Mouse (Mus musculus): ENCODE measurements around the gene Syk.

Syk gene

DNA sequence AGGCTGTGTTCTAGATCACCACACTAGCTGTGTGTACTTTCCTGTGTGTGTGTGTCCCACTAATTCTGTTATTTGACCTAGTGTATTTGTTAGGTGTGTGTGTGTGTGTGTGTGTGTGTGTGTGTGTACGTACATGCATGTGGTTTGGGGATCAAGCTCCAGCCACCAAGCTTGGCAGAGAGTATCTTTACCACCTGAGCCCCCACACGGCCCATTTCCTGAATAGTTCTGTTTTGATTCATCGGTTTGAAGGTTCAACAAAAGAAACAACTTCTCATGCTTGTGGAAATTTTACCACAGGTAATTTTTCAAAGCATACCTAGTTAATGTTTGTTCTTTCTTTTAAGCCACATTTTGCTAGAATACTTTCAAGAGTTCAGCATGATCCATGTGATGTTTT is 52.5 kb downstream of the Syk start:
- H3K27me3 ChIP-seq (ENCODE audit: control insufficient read depth, insufficient read depth, low read length, poor library complexity, severe bottlenecking): no peaks in the 10 kb centered on the region
- no peak for DNase-seq (ENCODE audit: low read depth, low spot score)
- H3K36me3 ChIP-seq (ENCODE audit: control insufficient read depth, insufficient read depth, low read length, poor library complexity, severe bottlenecking): peaks cover 26% of the 10 kb centered on the region

DNA sequence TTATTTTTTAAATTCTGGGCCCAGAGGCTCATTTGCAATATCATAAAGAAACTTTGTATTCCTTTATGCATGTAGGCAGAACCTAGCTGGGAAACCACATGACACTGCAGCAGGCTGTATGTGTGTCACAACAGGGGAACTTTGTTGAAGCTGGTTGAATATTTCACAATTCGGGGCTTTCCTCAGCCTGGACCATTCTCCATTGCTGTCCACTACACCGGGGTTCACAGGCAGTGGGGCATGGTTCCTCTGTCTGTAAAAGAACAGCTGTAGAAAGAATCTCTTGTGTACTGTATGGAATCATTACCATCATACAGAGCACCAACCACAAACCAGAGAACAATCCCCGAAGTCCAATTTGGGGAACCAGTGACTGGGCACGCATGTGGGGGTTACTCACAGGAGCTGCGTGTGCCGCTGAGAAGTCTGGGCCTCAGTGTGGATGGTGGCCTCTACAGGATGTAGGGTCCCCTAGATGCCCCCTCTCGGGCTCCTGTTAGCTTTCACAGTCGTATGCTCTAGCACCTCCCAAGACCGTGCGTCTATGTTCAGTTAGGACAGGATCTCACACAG is 53.3 kb downstream of the Syk start:
- Histone ChIP-seq H3K27me3 (ENCODE audit: control insufficient read depth, insufficient read depth, low read length, poor library complexity, severe bottlenecking) (no peaks in the 10 kb centered on the region), H3K36me3 (ENCODE audit: control insufficient read depth, insufficient read depth, low read length, poor library complexity, severe bottlenecking) (peaks cover 28% of the 10 kb centered on the region)
- DNase-seq (ENCODE audit: low read depth, low spot score): peak; percentile 64

DNA sequence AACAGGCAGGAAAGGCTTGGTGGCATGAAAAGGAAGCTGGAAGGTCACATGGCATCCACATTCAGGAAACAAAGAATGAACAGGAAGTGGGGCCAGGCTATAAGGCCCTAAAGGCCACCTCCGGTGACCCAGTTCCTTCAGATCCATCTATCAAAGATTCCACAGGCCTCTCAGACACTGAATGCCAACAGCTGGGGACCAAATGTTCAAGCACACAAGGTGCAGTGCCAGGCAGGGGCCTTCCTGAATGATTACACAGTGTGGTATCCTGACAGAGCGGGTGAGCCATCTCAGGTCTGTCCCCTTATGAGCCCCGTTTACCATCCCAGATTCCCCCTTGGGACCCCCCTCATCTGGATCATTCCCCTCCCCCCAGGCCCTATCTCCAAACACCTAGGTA is 63.6 kb downstream of the Syk start:
- DNase-seq (ENCODE audit: low read depth, low spot score): no peak
- Histone ChIP-seq H3K36me3 (ENCODE audit: control insufficient read depth, insufficient read depth, low read length, poor library complexity, severe bottlenecking) (peaks cover 36% of the 10 kb centered on the region), H3K27me3 (ENCODE audit: control insufficient read depth, insufficient read depth, low read length, poor library complexity, severe bottlenecking) (no peaks in the 10 kb centered on the region)

DNA sequence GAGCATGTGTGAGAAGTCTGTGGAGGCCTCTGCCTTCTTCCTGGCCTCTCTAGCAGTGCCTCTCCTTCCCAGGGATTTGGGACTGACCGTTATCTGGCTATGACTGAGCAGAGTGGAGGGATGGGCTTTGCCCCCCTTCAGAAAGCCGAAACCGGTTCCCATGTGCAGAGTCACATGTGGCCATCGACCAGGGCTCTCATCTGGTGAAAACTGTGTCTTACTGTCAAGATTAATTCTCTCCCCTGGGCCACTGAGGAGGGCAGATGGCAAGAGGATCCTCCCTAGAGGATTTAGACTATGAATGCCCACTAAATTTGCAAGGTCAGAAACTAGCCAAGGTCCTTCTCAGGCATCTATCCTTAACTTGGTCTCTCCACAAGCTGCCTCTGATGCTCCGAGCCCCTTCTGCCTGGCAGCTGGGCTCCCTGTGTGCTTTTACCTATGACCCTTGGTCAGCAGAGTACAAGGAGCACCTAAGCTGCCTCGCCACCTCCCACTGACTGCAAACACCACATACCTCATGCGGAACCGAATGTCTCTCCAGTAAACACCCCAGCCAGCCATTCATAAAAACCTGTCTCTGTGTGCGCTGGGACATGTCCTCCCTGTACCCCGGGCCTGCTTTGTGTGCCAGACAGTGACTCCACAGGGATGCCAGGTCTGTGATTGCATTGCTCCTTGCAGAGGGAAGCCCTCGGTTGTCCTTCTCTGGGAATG is 65.2 kb downstream of the Syk start:
- no peaks in the 10 kb centered on the region for H3K27me3 ChIP-seq (ENCODE audit: control insufficient read depth, insufficient read depth, low read length, poor library complexity, severe bottlenecking)

DNA sequence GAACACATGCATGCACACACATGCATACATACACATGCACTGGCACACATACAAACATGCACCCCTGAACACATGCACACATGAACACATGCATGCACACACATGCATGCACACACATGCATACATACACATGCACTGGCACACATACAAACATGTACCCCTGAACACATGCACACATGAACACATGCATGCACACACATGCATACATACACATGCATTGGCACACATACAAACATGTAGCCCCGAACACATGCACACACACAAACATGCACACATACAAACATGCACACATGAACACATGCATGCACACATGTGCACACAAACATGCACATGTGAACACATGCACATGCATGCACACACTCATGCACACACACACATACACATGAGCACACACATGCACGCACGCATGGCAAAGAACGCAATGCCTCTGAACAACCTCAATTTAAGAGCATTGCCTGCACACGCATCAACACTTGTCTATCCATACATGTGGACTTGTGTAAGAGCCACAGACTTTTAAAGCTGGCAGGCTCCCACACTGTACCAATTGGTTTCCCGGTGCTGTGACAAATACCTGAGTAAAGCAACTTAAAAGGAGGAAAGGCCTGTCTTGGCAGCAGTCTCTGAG is 66.9 kb downstream of the Syk start:
- Histone ChIP-seq H3K27me3 (ENCODE audit: control insufficient read depth, insufficient read depth, low read length, poor library complexity, severe bottlenecking) (no peaks in the 10 kb centered on the region), H3K36me3 (ENCODE audit: control insufficient read depth, insufficient read depth, low read length, poor library complexity, severe bottlenecking) (peaks cover 12% of the 10 kb centered on the region)
- DNase-seq (ENCODE audit: low read depth, low spot score): peak; percentile 32

More for the DNA sequence above, 65.2 kb downstream of the Syk start:
- H3K36me3 ChIP-seq (ENCODE audit: control insufficient read depth, insufficient read depth, low read length, poor library complexity, severe bottlenecking): peaks cover 24% of the 10 kb centered on the region
- peak; percentile 4 for DNase-seq (ENCODE audit: low read depth, low spot score)

DNA sequence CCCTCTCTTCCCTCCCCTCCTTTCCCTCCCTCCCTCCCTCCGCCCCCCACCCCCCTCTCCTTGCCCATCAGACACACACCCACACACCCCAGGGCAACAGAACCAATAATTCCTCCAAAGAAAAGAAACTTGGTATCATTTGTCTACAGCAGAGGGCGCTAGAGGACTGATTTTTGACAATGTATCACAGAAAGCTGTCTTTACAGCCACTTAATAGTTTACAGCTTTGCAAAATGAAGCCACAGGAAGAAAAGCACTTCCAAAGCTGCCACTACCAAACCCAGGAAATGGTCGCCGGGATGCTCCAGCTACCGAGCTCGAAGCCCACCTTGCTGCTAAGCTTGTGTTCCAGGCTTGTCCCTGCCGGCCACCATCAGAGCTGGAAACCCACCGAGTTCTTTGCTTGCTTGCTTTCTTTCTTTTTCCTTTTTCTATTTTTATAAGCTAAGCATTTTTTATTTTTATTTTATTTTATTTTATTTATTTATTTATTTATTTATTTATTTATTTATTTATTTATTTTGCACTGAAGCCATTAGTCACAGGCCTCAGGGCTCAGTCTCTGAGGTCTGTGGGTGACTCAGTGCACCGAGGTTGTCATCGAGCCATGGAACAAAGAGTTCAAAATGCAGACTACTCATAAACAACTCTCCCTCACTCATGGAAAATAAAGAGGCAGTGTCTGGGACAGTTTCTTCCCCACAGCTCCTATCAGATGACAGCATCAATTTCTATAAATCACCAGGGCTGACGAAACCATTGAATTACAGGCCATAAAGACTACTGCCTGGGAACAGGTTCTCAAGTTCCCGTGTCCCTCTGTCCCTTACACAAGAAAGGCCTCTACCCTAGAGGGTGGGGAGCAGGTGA is 68.6 kb downstream of the Syk start:
- DNase-seq (ENCODE audit: low read depth, low spot score): peak; percentile 80
- H3K36me3 ChIP-seq (ENCODE audit: control insufficient read depth, insufficient read depth, low read length, poor library complexity, severe bottlenecking): peaks cover 5% of the 10 kb centered on the region; the same call in 1 of the 2 replicates
- H3K27me3 ChIP-seq (ENCODE audit: control insufficient read depth, insufficient read depth, low read length, poor library complexity, severe bottlenecking): no peaks in the 10 kb centered on the region

DNA sequence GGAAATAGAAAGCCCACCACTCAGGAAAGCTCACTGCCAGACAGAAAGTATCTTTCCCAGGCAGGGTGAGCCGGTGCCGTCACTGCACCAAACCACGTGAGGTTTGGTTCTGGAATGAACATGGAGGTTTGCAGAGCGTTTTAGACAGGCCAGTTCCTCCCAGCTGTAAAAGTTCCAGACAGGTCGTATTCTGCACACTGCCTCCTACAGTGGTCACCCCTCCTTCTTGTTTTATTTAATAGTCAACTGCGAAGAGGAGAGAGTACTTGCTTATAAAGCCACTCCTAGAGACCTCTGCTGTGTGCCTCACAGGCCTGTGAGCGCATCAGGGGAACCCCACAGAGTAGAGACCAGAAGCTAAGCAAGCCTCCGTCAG is 69.3 kb downstream of the Syk start:
- Histone ChIP-seq H3K27me3 (ENCODE audit: control insufficient read depth, insufficient read depth, low read length, poor library complexity, severe bottlenecking) (no peaks in the 10 kb centered on the region), H3K36me3 (ENCODE audit: control insufficient read depth, insufficient read depth, low read length, poor library complexity, severe bottlenecking) (no peaks in the 10 kb centered on the region; the same call in 1 of the 2 replicates)
- DNase-seq (ENCODE audit: low read depth, low spot score): peak; percentile 12

DNA sequence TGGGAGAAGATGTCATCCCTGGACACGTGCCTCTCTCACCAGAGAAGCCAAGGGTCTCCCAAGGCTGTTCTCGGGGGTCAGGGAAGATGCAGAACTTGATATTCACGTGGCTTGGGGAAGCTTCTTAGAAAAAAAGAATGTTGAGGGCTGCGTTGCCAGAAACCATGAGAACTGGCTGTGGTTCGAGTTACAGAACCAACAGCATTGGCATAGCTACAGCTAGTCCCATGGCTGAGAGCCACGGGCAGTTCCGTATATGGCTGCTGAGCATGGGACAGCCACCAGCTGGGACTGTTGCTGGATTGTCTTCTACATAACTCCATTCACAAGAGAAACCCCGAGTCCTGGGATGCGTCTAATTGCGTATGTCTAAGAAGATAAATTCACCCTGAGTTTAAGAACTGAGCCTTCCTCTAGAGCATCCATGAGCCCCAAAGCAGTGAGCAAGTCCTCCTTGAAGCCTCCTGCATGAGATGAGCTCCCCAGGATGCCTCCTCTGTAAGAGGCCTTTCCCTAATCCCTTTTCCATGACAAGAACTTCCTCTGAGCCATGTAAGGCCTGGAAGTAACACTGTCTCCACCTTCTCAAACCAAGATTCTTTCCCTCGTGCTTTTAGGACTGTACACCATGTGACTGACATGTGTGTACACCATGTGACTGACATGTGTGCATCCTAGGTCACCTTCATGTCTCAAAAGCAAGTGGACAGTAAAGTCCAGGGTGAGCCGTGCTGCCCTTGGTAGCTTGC is 71.3 kb downstream of the Syk start:
- peak; percentile 13 for DNase-seq (ENCODE audit: low read depth, low spot score)
- Histone ChIP-seq H3K27me3 (ENCODE audit: control insufficient read depth, insufficient read depth, low read length, poor library complexity, severe bottlenecking) (no peaks in the 10 kb centered on the region), H3K36me3 (ENCODE audit: control insufficient read depth, insufficient read depth, low read length, poor library complexity, severe bottlenecking) (no peaks in the 10 kb centered on the region)

DNA sequence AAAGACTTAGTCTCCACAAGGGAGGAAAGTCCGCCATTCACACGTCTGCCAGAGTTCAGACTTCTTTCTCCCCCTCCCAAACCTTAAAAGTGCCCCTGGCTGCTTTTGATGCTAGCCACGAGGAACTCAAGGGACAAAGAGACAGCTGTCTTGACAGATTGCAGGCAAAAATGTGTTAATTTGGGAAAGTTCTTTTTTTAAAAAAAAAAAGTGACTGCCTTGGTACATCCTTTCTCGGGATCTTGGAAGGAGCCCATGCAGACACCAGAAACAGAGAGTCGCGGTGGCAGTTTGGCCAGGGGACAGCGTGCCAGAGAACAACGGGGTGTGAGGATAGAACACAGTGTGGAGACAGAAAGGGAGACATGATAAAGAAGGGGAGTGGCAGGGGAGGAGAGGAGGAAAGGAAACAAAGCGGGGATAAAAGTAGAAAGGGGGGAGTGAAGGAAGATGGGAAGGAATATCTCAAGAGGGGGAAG is 71.9 kb downstream of the Syk start:
- Histone ChIP-seq H3K36me3 (ENCODE audit: control insufficient read depth, insufficient read depth, low read length, poor library complexity, severe bottlenecking) (no peaks in the 10 kb centered on the region), H3K27me3 (ENCODE audit: control insufficient read depth, insufficient read depth, low read length, poor library complexity, severe bottlenecking) (no peaks in the 10 kb centered on the region)
- no peak for DNase-seq (ENCODE audit: low read depth, low spot score)

DNA sequence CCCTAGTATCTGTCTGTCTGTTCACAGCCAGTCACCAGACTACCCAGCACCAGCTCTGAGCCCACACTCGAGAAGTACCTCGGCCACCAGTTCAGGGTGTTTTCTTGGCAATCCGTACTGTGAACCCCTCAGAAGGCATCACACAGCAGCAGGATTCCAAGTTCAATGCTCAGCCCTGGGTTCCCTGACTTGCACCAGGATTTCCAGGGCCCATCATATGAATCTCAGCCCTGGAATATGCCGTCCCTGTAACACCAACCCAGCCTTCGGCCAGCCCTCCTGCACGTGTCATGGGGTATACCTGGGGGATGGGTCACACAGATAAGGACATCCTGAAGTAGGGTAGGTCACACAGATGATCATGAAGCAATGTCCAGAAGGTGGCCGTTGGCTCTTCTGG is 75.0 kb downstream of the Syk start:
- Histone ChIP-seq H3K36me3 (ENCODE audit: control insufficient read depth, insufficient read depth, low read length, poor library complexity, severe bottlenecking) (no peaks in the 10 kb centered on the region), H3K27me3 (ENCODE audit: control insufficient read depth, insufficient read depth, low read length, poor library complexity, severe bottlenecking) (no peaks in the 10 kb centered on the region)
- DNase-seq (ENCODE audit: low read depth, low spot score): no peak

DNA sequence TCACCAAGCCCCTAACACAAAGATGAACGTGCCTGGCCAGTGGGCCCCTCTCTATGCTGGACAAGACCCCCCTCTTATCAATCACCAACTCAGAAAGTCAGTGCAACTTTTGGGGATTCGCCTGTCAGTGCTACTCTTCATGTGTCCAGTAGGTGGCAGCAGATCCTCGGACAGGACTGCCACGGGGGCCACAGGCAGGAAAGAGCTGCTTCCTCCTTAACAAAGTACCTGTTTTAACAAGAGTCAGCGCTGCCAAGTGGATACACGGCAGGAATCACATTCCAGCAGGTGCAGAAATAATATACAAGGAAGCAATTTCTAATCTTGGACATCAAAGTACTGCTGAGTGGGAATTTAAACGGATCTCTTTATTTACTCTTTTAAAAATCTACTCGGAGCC is 75.5 kb downstream of the Syk start:
- no peaks in the 10 kb centered on the region for H3K36me3 ChIP-seq (ENCODE audit: control insufficient read depth, insufficient read depth, low read length, poor library complexity, severe bottlenecking)
- peak; percentile 79 for DNase-seq (ENCODE audit: low read depth, low spot score)
- no peaks in the 10 kb centered on the region for H3K27me3 ChIP-seq (ENCODE audit: control insufficient read depth, insufficient read depth, low read length, poor library complexity, severe bottlenecking)

DNA sequence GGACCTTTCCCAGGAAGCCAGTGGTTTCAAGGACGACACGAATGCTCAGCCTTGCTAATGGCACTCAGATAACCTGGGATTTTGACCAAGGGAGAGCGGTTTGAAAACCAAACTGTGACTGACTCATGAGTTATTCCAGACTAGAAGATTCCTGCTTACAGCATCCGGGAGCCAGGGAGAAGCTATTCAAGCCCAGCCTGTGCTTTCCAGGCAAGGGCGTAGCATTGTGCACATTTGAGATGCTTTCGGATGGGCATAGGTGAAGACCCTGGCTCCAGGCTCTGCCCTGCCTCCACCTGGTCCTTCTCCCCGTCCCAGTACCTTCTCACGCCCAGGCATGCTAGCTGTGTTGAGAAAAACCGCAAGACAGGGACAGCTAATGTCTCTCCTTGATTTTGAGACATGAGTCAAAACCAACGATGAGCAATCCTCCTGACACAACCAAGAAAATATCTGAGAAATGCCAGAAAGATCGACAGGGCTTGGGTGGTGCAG is 76.2 kb downstream of the Syk start:
- no peaks in the 10 kb centered on the region for H3K36me3 ChIP-seq (ENCODE audit: control insufficient read depth, insufficient read depth, low read length, poor library complexity, severe bottlenecking)
- no peaks in the 10 kb centered on the region for H3K27me3 ChIP-seq (ENCODE audit: control insufficient read depth, insufficient read depth, low read length, poor library complexity, severe bottlenecking)
- DNase-seq (ENCODE audit: low read depth, low spot score): no peak

DNA sequence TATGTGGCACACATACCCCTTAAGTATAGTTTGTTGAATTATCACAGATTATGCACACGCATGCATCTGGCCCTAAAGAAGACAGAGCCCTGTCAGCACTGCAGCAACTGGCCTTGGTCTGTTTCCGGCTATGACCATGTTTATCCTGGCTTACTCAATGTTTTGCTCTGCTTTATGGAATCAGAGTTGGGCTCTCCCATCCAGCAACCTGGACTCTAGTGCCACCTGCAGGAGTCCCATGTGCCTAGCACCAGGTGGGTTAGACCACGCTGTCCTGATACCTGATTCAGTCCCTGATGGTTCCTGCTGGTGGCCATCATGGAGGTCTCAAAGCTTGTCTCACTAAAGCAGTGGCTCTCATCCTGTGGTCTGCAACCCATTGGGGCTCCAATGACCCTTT is 86.9 kb downstream of the Syk start:
- H3K36me3 ChIP-seq (ENCODE audit: control insufficient read depth, insufficient read depth, low read length, poor library complexity, severe bottlenecking): no peaks in the 10 kb centered on the region
- no peaks in the 10 kb centered on the region for H3K27me3 ChIP-seq (ENCODE audit: control insufficient read depth, insufficient read depth, low read length, poor library complexity, severe bottlenecking)
- peak; percentile 58 for DNase-seq (ENCODE audit: low read depth, low spot score)

DNA sequence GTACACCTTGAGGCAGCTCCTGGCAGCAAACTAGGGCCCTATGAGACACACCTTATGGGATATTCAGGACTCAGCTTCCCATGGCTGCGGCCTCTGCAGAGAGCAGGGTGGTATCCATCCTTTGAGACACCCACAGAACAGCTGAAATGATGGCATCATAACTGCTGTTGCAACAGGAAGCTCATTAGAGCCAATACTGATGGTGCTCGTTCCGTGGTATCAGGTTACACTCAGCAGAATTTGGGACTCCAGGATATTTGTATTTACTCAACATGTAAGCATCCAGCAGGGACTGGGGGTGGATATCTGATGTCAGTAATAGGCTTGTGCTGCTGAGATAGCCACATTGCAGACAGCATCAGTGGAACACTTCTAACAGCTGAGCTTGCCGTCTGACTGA is 90.3 kb downstream of the Syk start:
- no peak for DNase-seq (ENCODE audit: low read depth, low spot score)
- H3K36me3 ChIP-seq (ENCODE audit: control insufficient read depth, insufficient read depth, low read length, poor library complexity, severe bottlenecking): no peaks in the 10 kb centered on the region
- no peaks in the 10 kb centered on the region for H3K27me3 ChIP-seq (ENCODE audit: control insufficient read depth, insufficient read depth, low read length, poor library complexity, severe bottlenecking)
